Mouse (Mus musculus) heart, adult 2 months (tissue): ENCODE results near the gene Aloxe3.

Source experiments
- CTCF ChIP-seq: fragments of 200-600 bp; IDR thresholded peaks from 2 replicates; pipeline ENCODE4 v1.8.1; 2022; ENCODE audit warnings: antibody characterized with exemption, mild to moderate bottlenecking, moderate library complexity
- EP300 ChIP-seq: fragments of 200-500 bp; IDR thresholded peaks from 2 replicates; pipeline ENCODE4 v1.6.1; 2011; ENCODE audit warnings: low read depth, low read length, control low read depth; ENCODE audit not compliant: insufficient read depth
- POLR2A ChIP-seq: fragments of 200-500 bp; IDR thresholded peaks from 2 replicates; pipeline ENCODE4 v1.6.1; 2011; ENCODE audit warnings: mild to moderate bottlenecking, low read depth, low read length, control low read depth; ENCODE audit not compliant: insufficient read depth

GRCm38 (mm10) chr11:69081613-69082012 is 44.1 kb upstream of the Aloxe3 start:
- no peak for TF ChIP-seq CTCF
- TF ChIP-seq EP300 = no peak
- no peak for TF ChIP-seq POLR2A
